Mouse (Mus musculus): ENCODE data around the gene Aff1.

Aff1 gene

GRCm38 (mm10) chr5:103828304-103828703 lies 136.1 kb downstream of the Aff1 start:
- ATAC-seq (ENCODE audit: insufficient number of reproducible peaks, low FRiP score, low TSS enrichment) = no peak

- ATAC-seq (ENCODE audit: insufficient number of reproducible peaks, low FRiP score, low TSS enrichment) = no peak
These were observed 136.6 kb downstream of the Aff1 start for GRCm38 (mm10) chr5:103828729-103829128.

GRCm38 (mm10) chr5:103829158-103829557 lies 137.0 kb downstream of the Aff1 start:
- no peak for ATAC-seq (ENCODE audit: insufficient number of reproducible peaks, low FRiP score, low TSS enrichment)

GRCm38 (mm10) chr5:103830886-103831285 lies 138.7 kb downstream of the Aff1 start:
- no peak for ATAC-seq (ENCODE audit: insufficient number of reproducible peaks, low FRiP score, low TSS enrichment)

GRCm38 (mm10) chr5:103835471-103836147 lies 143.4 kb downstream of the Aff1 start:
- ATAC-seq (ENCODE audit: insufficient number of reproducible peaks, low FRiP score, low TSS enrichment) = no peak

- no peak for ATAC-seq (ENCODE audit: insufficient number of reproducible peaks, low FRiP score, low TSS enrichment)
These were observed 144.1 kb downstream of the Aff1 start for GRCm38 (mm10) chr5:103836148-103836784.

GRCm38 (mm10) chr5:103838550-103839264 lies 146.5 kb downstream of the Aff1 start:
- no peak for ATAC-seq (ENCODE audit: insufficient number of reproducible peaks, low FRiP score, low TSS enrichment)

GRCm38 (mm10) chr5:103839265-103839626 lies 147.1 kb downstream of the Aff1 start:
- no peak for ATAC-seq (ENCODE audit: insufficient number of reproducible peaks, low FRiP score, low TSS enrichment)

- ATAC-seq (ENCODE audit: insufficient number of reproducible peaks, low FRiP score, low TSS enrichment) = no peak
These were observed 151.8 kb downstream of the Aff1 start for GRCm38 (mm10) chr5:103843938-103844337.

GRCm38 (mm10) chr5:103845418-103846153 lies 153.4 kb downstream of the Aff1 start:
- ATAC-seq (ENCODE audit: insufficient number of reproducible peaks, low FRiP score, low TSS enrichment) = no peak

GRCm38 (mm10) chr5:103846154-103846551 lies 154.0 kb downstream of the Aff1 start:
- no peak for ATAC-seq (ENCODE audit: insufficient number of reproducible peaks, low FRiP score, low TSS enrichment)

- ATAC-seq (ENCODE audit: insufficient number of reproducible peaks, low FRiP score, low TSS enrichment) = no peak
These were observed 154.4 kb downstream of the Aff1 start for GRCm38 (mm10) chr5:103846609-103847008.

- ATAC-seq (ENCODE audit: insufficient number of reproducible peaks, low FRiP score, low TSS enrichment) = no peak
These were observed 156.4 kb downstream of the Aff1 start for GRCm38 (mm10) chr5:103848546-103848945.

- ATAC-seq (ENCODE audit: insufficient number of reproducible peaks, low FRiP score, low TSS enrichment) = no peak
These were observed 160.8 kb downstream of the Aff1 start for GRCm38 (mm10) chr5:103852756-103853549.

- ATAC-seq (ENCODE audit: insufficient number of reproducible peaks, low FRiP score, low TSS enrichment) = no peak
These were observed 162.1 kb downstream of the Aff1 start for GRCm38 (mm10) chr5:103854041-103854806.

- no peak for ATAC-seq (ENCODE audit: insufficient number of reproducible peaks, low FRiP score, low TSS enrichment)
These were observed 162.6 kb downstream of the Aff1 start for GRCm38 (mm10) chr5:103854807-103855194.

GRCm38 (mm10) chr5:103855483-103856211 lies 163.5 kb downstream of the Aff1 start:
- ATAC-seq (ENCODE audit: insufficient number of reproducible peaks, low FRiP score, low TSS enrichment) = no peak

GRCm38 (mm10) chr5:103856286-103857009 lies 164.3 kb downstream of the Aff1 start:
- 0 out of 2 replicates have a peak, but pooled peaks have one; percentile 49 for ATAC-seq (ENCODE audit: insufficient number of reproducible peaks, low FRiP score, low TSS enrichment)
